Mouse (Mus musculus) kidney, adult 11 months (tissue): ENCODE measurements at regions not wholly inside any gene's neighbourhood (a gene's known extent, or its start where the extent isn't known, plus 50 kb on each side); places are given as distances from the start of the nearest gene placed in this dataset.
"Not testable (repeated sequence)": the region's sequence is repeated elsewhere in the genome, so short reads cannot be mapped to it uniquely, and the experiment has no call there.

Experiments used
- DNase-seq: peaks from one replicate; pipeline ENCODE4 v3.0.0; 2022

DNA sequence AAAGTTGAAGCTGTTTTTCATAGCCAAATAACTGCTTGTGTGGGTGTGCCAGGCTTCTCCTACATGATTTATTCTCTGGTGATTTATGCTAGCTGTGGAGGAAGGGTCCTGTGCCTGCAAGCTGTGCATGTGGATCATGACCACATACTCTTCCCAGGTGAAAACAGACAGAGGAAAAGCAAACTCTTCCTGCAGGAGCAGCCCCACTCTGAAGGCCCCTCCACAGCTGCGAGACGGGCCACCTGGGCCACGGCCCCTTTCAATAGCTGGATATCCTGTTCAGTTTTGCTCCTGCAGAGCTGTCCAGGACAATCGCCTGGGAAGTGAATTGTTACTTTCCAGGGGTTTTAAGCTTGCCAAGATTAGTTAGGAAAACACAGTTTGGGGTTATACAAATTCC lies 722.3 kb upstream of the Marcks start:
- peak; percentile 66 for DNase-seq

DNA sequence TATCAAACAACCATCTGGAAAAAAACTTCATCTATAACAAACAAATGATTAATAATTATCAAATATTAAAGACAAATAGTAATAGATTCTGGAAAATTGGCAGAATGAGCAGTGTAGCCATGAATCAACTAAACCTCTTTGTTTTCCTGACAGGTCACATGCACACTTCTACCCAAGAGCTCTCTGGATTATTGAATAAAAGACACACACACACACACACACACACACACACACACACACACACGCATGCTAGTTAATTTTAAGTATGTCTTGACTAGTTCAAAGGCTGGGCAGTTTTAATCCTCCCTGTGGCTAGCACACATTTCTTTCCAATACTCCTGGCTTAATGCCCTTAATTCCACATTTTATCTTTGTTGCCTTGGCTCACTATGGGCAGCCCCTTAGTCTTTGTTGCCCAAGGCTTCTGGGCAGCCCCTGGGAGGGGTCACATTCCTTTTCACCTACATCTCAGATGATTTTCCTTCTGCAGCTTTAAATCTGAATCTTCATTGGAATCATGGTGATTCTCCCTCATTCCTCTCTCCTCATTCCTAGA lies 710.6 kb upstream of the Marcks start:
- DNase-seq = no peak

DNA sequence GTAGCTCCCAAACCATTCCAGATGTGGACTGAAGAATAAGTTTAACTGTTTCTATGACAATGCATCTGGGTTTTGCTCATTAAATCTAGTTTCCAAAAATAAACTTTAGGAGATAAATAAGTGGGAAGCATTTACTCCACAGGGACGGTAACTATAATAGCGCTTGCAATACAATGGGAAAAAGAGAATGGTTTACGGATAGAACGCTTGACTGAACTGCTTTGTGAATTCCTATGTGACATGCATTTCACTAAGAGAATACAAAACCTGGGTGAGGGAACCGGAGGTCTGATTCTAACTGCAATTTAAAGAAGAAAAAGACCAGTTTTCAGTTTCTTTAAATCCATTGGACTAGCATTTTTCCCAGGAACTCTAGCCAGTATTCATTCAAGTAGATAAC lies 704.1 kb upstream of the Marcks start:
- no peak for DNase-seq

DNA sequence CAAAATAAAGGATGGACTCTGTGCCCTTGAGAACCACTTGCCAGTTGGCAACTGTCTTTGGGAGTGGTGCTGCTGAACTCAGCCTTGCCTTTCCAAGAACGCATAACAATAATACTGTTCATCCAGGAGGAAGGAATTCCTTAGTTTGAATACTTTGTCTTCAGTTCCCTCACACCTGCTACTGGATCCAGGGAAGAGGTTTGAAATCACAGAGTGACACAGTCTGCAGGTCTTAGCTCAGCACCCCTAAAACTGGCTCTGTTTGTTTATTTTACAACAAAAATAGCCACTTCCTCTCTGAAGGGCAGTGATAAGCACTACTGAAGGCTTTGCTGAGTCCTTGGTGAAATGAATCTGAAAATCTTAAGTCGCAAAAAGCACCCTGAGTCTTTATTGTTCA lies 703.1 kb upstream of the Marcks start:
- DNase-seq = peak; percentile 13

DNA sequence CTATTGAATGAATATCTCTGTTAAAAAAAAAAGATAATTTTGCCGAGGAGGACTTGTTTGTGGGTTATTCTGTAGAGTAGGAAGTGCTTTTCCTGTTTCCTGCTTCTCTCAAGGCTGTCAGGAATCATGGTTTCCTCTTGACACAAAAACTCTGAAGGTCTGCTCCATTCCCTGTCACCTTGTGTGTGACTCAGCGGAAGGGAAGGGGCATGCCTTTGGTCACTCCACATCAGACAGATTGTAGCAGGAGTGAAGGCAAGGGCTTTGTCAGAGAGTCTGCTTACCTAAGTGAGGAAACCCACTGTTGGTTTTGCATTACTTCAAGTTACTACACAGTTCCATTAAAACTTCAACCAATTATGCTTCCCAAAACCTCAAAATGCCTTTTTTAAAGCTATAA lies 699.0 kb upstream of the Marcks start:
- peak; percentile 14 for DNase-seq

DNA sequence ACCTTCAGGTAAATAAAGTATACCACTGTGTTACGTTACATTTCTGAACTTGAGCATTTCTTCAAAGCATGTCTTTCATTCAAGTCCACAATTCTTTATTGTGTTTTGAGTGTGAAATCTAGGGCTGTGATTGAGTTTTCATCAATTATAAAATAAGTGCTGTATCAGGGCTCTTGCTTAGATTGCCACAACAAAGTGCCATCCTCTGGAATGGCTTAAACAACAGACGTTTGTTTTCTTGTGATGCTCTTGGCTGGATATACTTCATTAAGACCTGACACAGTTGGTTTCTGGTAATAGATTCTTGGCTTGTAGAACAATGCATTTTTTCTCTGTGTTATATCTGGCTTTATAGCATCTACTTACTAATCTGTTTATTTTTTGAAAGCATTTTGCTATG lies 674.3 kb upstream of the Marcks start:
- no peak for DNase-seq

DNA sequence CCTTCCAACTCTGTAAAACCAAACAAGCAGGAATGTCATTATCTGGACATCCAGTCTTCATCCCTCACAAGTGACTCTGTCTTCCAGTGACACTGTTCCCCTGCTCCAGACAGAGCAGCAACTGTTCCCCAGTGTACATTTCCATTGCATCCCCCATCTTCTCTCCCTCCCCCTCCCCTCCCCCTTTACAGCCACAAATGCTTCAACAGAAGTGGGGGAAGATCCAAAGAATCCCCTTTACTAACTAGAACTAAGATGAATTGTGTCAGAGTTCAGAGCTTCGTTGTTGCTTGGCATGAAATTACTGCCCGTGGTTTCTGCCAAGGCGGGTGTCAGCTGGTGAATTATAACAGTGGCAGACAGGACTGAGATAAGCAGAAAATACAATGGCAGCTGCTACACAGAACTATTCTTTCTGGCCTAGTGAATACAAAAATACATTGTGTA lies 673.7 kb upstream of the Marcks start:
- peak; percentile 30 for DNase-seq

DNA sequence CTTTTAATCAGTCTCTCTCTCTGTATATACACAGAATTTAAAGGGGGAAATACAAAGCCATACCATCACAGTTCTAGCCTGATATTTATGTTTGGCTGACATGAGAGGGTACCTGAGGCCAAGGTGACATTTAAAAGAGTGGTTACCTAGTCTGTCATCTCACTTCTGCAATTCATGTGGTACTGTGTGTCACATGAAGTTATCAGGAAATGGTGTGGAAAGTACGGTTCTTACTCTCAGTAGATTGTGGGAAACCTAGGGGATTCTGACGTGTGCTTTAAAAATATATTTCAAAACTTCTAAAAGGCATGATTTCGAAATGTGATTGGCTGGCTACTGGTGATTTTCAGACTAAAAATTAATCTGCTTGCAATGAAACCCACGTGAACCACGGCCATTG lies 673.1 kb upstream of the Marcks start:
- no peak for DNase-seq

DNA sequence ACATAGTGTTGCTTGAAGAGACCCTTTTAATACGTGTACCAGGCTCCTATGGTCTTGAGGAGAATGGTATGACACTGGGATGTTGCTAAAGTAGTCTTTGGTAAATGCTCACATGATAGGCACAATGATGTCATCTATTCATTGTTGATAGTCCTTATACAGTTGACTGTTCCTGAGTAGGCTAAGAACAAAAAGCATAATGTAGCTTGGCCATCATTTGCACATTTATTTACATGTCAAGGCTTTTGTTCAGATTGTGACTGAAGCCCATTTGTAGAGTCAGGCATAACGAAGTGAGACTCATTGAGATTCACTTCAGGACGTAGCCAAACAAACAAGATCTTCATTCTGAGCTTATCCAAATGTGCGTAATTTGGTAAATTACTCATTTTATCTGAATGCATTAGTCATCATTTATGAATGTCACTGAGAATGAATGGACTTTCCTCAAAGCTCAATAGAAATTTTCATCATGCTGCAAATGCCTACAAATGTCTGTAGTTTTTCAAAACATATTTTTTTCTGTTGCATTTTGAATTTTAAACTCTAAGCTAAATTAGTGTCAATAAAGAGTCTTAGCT lies 664.6 kb upstream of the Marcks start:
- no peak for DNase-seq

DNA sequence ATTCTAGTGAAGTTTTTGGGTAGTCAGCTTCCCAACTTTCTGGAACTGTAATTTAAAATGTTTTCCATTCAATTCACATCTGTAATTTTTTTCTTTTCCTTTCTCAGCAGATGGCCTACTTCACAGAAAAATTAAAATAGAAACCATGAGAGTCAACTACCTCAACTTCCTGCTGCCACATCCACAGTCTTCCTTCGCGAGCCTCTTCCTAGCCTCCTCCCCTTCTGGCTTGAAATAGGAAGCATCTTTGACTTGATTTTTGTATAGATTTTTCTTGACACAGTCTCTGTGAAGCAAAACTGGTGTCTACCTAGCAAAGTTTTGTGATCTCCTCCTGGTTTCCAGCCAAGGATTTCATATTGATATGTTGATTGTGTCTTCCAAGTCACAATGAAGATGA lies 660.7 kb upstream of the Marcks start:
- DNase-seq = no peak

DNA sequence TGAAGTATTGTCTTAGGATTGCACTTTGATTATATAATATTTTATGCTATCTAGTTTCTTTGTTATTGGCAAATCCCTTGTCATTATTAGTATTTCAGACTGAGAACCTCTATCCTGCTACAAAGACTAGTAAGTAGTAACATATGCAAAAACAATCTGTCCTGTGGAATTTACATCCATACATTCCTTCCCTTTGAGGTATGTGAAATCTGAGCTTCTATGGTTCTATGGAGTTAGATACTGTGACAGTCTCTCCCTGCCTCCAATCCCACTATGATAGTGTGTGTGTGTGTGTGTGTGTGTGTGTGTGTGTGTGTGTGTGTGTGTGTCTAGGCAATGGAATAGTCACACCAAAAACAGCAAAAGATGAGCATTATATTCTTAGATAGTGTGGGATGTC lies 659.6 kb upstream of the Marcks start:
- no peak for DNase-seq

DNA sequence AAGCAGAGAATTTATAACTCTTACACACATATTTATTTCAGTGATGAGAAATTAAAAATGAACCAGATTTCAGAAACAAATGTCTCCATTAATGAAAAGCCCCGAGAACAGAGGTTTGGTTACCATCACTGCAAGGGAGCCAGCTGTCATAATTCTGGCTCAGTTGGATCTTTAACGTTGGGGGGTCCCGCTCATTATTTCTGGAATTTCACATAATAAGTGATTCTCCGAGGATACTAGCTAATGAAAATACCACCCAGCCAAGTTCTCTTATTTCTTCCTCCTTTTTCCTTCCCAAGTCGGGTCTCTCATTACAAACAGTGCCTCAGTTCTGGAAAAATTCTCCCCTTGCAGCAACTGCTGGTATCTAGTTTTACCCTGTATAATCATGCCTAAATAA lies 659.0 kb upstream of the Marcks start:
- DNase-seq = no peak

DNA sequence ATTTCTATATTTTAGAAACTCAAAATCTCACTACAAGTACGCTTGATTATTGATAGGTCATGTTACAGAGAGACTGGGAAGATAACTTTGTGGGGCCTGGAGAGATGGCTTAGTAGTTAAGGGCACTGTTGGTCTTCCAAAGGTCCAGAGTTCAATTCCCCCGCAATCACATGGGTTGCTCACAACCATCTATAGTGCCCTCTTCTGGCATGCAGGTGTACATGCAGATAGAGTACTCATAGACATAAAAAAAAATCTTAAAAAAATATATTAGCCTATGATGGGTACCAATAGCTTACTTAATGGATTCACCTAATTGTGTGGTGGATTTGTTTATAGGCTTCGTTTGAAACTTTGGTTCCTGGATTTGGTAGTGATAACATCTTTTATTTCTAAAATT lies 654.2 kb upstream of the Marcks start:
- DNase-seq = no peak

DNA sequence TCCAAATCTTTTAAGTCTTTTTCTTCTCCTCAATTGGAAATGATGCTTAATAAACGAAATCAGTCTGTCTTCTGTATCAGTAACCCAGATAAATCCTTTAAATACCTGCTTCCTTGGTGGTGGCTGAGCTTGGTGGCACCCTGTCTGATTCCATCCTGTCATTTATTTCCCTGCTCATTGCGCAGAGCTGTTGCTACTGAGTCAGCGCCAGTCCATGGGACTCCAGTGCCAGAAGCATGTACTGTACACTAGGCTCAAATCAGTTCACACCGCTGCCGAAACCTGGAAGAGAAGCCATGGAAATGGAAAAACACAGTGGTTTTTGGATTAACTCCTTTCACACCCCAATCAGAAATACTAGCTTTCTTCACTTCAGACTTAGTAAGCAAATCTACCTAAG lies 649.3 kb upstream of the Marcks start:
- no peak for DNase-seq

DNA sequence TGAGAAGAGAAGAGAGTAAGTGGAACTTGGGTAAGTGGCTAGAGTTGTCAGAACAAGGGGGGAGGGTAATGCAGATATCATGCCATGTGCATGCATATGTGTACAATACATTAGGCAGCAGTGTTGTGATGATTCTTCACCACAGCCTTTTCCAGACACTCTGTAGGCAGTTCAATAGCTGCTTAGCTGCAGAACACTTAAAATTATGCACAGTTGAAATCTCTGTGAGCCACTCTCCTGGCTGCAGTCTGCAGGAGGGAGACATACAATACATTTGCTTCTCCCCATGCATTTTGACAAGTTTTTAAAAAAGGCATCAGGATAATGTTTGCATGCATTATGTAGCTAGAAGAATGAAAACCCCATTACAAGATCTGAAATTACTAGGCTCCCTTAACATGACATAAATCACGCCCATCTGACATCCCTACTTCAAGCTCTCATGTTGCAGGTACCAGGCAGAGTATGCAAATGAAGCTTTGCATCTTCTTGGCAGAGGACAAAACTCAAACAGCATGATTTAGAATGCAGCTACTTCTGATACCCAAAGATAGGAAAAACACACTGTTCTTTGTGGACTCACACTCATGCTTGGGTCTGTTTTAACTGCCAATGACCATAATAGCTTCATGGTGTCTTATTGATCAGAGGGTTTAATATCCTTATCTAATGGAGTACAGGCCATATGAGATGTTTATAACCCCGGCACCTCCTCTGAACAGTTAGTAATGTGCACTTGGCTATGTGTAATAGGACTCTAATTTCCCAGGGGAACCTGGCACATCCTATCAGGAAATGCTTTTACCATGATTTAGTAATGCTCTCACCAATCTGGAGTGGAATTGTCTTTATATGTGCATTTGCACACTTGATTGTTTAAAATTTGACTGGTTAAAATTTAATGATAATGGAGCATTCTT lies 640.9 kb upstream of the Marcks start:
- DNase-seq = no peak

DNA sequence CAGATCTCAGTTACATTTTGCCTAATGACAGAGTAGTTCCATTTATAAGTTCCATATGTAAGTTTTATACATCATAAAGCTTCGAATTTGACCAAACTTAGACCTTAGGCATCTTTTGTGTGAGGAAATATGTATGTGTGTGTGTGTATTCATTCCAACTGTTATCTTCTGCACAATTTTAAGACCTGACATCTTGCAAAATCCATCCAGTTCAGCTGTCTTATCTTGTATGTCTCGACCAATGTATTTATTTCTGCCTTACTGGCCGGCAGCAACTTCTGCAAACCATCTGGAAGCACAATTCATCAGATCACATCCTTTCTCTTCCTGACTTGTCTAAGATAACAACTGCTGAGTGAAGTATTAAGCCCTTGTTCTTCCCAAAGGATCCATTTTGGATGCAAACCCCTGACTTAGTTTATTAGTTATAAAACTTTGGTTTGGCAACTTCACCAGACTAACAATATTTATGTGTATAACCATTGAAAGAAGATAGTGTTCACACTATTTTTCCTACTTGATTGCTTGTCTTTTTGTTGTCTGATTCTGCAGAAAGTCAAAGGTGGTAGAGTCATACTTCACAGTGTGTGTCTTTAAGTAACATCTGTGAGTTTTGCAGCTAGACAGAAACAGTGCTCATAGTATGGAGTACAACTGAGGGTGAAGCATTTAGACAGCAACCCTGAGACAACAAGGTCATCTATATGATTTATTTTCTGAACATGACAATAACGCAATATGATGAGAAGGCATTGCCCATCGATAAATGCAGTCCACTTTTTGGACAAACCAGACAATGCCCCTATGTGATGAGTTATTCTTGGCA lies 622.0 kb upstream of the Marcks start:
- DNase-seq = no peak

DNA sequence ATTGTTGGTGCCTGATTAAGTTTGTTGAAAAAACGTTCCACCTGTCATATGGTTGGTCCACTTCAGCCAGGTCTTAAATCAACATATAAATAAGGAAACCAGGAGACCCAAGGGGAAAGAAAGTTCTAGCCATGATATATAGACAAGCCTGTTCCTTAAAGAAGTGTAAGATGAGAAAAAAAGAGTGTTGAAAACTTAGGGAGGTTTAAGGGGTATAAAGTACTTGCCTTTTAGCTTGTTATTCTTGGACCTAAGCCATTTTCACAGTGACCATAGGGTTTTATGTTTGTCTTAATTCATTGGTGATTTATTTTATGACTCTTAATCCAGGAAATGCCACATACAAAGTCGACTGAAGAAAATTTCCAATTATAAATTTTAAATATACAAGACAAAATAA lies 602.9 kb upstream of the Marcks start:
- DNase-seq = no peak

DNA sequence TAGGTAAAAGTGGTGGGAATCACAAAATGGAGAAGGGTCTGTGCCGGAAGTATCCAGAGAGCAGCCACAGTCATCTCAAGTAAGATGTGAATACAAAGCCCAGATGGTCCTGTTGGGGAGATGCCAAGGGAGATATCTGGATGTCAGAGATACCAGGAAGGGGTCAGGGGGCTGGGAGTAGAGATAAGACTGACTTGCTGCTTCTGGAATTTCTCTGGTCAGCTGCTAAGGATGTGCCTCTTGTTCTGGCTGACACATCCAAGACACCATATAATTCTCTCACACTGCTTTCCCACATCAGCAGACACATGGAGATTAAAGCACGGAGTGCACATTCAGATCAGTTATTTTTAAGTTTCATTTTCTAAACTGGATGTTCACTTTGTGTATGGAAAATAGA lies 600.3 kb upstream of the Marcks start:
- peak; percentile 22 for DNase-seq

DNA sequence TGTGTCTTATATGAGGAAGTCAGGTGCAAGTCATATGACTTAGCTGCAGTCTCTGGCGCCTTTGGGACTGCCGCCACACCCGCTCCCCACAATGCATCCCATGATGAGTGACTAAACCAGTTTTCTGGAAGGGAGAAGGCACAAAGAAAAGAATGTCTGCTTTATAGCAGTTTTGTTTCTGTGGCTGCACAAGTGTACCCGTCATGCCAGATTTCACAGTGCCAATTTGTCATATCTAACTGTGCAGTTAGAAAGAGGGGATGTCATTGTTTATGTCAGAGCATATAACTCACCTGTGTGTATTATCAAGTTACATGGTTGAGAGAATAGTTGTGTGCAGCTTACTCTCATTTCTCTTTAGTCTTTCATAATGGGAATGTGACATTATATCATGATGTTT lies 586.9 kb upstream of the Marcks start:
- DNase-seq = no peak

DNA sequence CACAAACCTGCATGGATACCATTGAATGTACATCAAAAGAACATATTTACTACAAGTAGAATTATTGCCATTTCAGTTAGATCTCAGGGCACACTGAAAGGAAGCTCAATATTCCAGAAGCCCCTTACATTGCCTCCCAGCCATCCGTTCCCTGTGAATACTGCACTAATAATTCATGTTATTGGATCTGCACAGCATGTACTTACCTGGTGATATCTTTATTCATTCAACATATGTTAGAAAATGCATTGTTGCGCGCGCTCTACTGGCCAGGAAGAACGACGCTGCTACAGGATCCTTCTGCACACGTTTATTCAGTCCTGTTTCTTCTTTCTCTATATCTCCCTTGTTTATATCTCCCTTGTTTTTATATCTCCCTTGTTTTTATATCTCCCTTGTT lies 586.3 kb upstream of the Marcks start:
- DNase-seq = not testable (repeated sequence)

DNA sequence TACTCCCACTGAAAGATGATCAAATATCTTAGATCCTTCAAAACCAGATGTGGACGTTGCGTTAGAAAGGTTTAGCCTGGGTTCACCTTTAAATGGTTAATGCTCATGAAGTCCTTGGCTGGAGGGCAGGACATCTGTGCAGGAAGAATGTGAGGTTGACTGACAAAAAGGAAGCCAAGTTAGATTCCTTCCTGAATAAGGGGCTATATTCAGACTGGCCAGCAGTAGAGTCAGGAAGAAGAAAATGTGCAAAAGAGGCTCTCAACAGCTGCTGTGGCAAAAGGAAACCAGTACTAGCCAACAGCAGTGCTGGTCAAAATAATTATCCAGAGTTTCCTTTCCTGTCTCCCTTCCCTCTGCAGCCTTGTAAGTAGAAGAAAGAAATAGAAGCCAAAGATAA lies 582.0 kb upstream of the Marcks start:
- DNase-seq = no peak

DNA sequence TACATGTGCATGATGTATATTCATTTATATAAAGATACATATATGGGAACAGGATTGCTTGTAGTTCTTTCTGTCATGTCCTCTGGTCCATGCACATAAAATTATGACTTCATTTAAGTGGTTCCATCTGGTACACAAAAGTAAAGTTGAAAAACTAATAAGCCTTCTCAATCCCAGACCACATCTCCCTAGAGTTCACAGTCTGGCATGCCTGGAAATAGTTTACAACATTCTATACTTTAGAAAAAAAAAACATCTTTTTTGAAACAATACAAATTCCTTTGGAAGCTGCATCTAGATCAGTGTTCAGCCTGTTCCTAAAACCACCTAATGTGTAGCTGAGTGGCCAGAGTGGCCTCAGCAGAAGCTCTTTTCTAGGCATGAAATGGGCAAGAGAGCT lies 578.2 kb upstream of the Marcks start:
- DNase-seq = no peak

DNA sequence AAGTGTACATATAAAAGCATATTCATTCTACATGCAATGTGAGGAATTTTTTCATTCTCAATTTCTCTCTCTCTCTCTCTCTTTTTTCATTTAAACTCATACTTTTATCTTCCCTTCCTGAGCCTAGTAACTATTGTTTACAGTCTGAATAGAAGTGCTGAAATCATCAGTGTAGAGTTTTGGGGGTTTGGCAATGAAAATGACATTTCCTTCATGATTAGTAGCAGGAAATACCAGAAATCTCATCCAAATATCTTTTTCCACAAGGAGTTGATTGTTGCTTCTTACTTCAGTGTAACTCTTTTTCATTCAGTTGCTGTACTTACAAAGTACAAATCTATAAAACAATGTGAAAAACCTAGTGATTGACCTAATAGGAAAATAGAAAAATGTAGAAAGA lies 572.7 kb upstream of the Marcks start:
- no peak for DNase-seq
